ENCODE assay signal across 8 mouse cellular contexts in the genomic region with DNA sequence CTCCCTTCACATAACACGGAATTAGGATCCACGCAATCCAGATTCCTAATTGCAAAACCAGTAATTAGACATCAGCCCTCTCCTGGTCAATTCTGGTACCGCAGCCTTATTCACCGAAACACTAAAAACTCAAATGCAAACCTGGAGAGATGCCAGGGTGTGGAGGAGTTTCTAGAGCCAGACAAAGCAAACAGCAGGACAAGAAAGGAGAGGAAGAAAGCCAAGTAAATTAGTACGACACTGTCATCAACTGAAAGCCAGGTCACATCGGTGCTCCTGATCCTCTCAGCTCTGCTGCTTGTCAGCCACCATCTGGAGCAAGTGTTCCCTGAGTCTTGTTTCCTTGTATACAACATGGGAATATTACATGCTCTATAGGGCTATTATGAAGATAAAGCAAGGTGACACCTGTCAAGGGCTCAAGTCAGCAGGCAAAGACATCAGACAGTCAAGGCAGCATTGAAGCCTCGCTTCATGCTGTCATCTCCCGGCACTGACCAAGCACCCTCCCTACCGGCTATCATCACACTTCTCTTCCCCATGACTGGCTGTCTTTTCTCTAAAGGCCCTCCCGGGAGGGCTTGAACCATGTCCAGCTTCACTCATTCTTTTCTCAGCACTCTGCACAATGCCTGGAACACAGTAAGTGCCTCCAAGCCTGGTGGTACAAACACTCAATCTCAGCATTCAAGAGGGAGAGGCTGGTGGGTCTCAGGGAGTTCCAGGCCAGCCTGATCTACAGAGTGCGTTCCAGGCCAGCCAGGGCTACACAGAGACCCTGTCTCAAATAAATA. TPM values are rescaled to one million over a fixed set of nuclear protein-coding genes. Genes with fewer than 3 reads are reported as not detected.
DNase-seq lines count a peak whose midpoint lies in the region; ATAC-seq and TF ChIP-seq lines count a peak whose summit lies in the region.

No protein-coding gene starts in this region.

- TF ChIP-seq CTCF in kidney, adult 2 months (conservative IDR thresholded peaks at IDR 0.05; ENCODE audit: insufficient read depth, insufficient read length, low read depth, low read length): 0 out of 2 replicates have a peak, but pooled peaks have one; percentile 0
- TF ChIP-seq CTCF in gastrocnemius, adult 2 months (IDR thresholded peaks at IDR 0.05): peak; percentile 60
- peak; percentile 84 for TF ChIP-seq CTCF in layer of hippocampus, adult 2 months (conservative IDR thresholded peaks at IDR 0.05)

- in situ Hi-C loops in ES-E14 (cut with MboI; ENCODE audit: low sequenced_read_pairs in 2 of 2, unreplicated experiment in 2 of 2): no loop called here

- no peaks in the 10 kb centered on the region for H3K27me3 ChIP-seq in kidney, adult 2 months (replicated peaks; ENCODE audit: control insufficient read depth, insufficient read depth, low read length)
- H3K27me3 ChIP-seq in kidney, embryonic 15.5 days: no peaks in the 10 kb centered on the region

- no peaks in the 10 kb centered on the region for H3K4me1 ChIP-seq in kidney, adult 2 months (ENCODE audit: control insufficient read depth, insufficient read depth, low read length)
- no peaks in the 10 kb centered on the region for H3K4me1 ChIP-seq in kidney, embryonic 15.5 days
- H3K4me1 ChIP-seq in ES-E14 (ENCODE audit: control insufficient read depth in 2 of 2, insufficient read depth in 2 of 2, low read length in 2 of 2, poor library complexity in 1 of 2): no peaks in the 10 kb centered on the region

- DNase-seq in kidney, adult 2 months: peak; percentile 55
- DNase-seq in ES-E14 (ENCODE audit: low read depth, low spot score): peak; percentile 29
- peak; percentile 19 for DNase-seq in c-Kit-negative CD71-positive TER-119-positive erythroid progenitor cells, embryonic 14.5 days (ENCODE audit: low read depth, low spot score)
- peak; percentile 50 for DNase-seq in gastrocnemius, adult 2 months
- DNase-seq in layer of hippocampus, adult 2 months (ENCODE audit: low spot score in 2 of 2): peak in 1 of 2 experiments; percentile 72
- peak; percentile 67 for DNase-seq in naive thymus-derived CD4-positive, alpha-beta T cell, adult 2 months (ENCODE audit: low read depth)
- peak; percentile 20 to 26 for DNase-seq in urinary bladder, postnatal 36 days (ENCODE audit: low spot score in 2 of 2)

- H3K36me3 ChIP-seq in kidney, adult 2 months (ENCODE audit: control insufficient read depth, insufficient read depth, low read length): no peaks in the 10 kb centered on the region
- no peaks in the 10 kb centered on the region for H3K36me3 ChIP-seq in kidney, embryonic 15.5 days
- no peaks in the 10 kb centered on the region for H3K36me3 ChIP-seq in ES-E14 (ENCODE audit: control insufficient read depth, insufficient read depth, low read length, poor library complexity, severe bottlenecking)

- H3K9me3 ChIP-seq in kidney, embryonic 15.5 days (replicated peaks): no peaks in the 10 kb centered on the region
- H3K9me3 ChIP-seq in ES-E14 (ENCODE audit: control insufficient read depth, insufficient read depth, low read depth, low read length): no peaks in the 10 kb centered on the region

- ATAC-seq in kidney, embryonic 15.5 days (replicated peaks; ENCODE audit: low FRiP score): no peak

- no peak overlapping the region for H3K4me3 ChIP-seq in kidney, adult 2 months (ENCODE audit: insufficient read depth, low read depth, low read length)
- H3K4me3 ChIP-seq in kidney, embryonic 15.5 days (replicated peaks): no peak overlapping the region
- no peak overlapping the region for H3K4me3 ChIP-seq in ES-E14 (ENCODE audit: insufficient read depth in 1 of 2, low read depth in 1 of 2, low read length in 2 of 2, poor library complexity in 1 of 2, severe bottlenecking in 1 of 2)
- H3K4me3 ChIP-seq in gastrocnemius, adult 2 months: no peak overlapping the region
- no peak overlapping the region for H3K4me3 ChIP-seq in layer of hippocampus, adult 2 months

- no peak overlapping the region for H3K27ac ChIP-seq in kidney, adult 2 months (ENCODE audit: insufficient read depth, low read depth, low read length)
- no peak overlapping the region for H3K27ac ChIP-seq in kidney, embryonic 15.5 days
- no peak overlapping the region for H3K27ac ChIP-seq in ES-E14 (ENCODE audit: insufficient read depth, low read depth, low read length, poor library complexity, severe bottlenecking)
- H3K27ac ChIP-seq in gastrocnemius, adult 2 months: peak overlapping the region; percentile 10; the same call in 1 of the 2 replicates
- H3K27ac ChIP-seq in layer of hippocampus, adult 2 months: no peak overlapping the region

- no peak overlapping the region for H3K4me2 ChIP-seq in kidney, embryonic 15.5 days

- TF ChIP-seq POLR2A in kidney, adult 2 months (IDR thresholded peaks at IDR 0.05; ENCODE audit: low read depth, low read length): no peak

- H3K9ac ChIP-seq in kidney, embryonic 15.5 days: no peak overlapping the region
- no peak overlapping the region for H3K9ac ChIP-seq in ES-E14 (ENCODE audit: insufficient read depth, low read depth, low read length, poor library complexity, severe bottlenecking)

- 54% methylated on average over 11 of the region's 11 CpGs for WGBS in kidney, adult 2 months
- 61% methylated on average over 11 of the region's 11 CpGs for WGBS in kidney, embryonic 15.5 days

- intact Hi-C loops in gastrocnemius, adult 2 months (cut with DNase I): loop anchor here (5.0 to 10.0 kb wide), 2 partner anchors 94 to 177 kb away; no protein-coding TSS in a partner anchor

TF ChIP-seq in ES-E14, 5 proteins besides CTCF, POLR2A, EP300 and RAD21:
- TF ChIP-seq ZNF384 (IDR thresholded peaks at IDR 0.05; ENCODE audit: low read depth, low read length) (no peak), MAFK (IDR thresholded peaks at IDR 0.05; ENCODE audit: insufficient read depth, low read depth, low read length) (no peak), HCFC1 (IDR thresholded peaks at IDR 0.05; ENCODE audit: borderline replicate concordance, insufficient read depth, low read length) (no peak), ZC3H11A (IDR thresholded peaks at IDR 0.05; ENCODE audit: borderline replicate concordance, low read depth, low read length) (no peak), CHD2 (IDR thresholded peaks at IDR 0.05; ENCODE audit: low read depth, low read length) (no peak)

RNA-seq across cellular contexts. Expression of a gene that starts 7.5 kb away (rescaled TPM):
- polyA plus RNA-seq in kidney, adult 2 months (2012; rRNA removed): 1.9 and 2.5 TPM in 2 replicates
- polyA plus RNA-seq in kidney, embryonic 15.5 days (2015; fragmentation: Nextera tagmentation; extraction: Ambion mirVana): 2.4 and 4.1 TPM in 2 replicates
- total RNA-seq in ES-E14 (2012; rRNA removed): 0.76 and 1.8 TPM in 2 replicates
- total RNA-seq in gastrocnemius, adult 2 months (2021): 1 to 10 TPM; 2.3 to 3.0 TPM
- total RNA-seq in layer of hippocampus, adult 2 months (2021): 1 to 10 TPM; 1.1 to 1.9 TPM

Comparison
In these comparisons a context has a peak if more than half of its experiments do, and no peak if none do; other contexts are left out.
1. CTCF ChIP-seq: peak in every context shown above with its lines; median percentile 84 in layer of hippocampus, adult 2 months; 60 in gastrocnemius, adult 2 months; 0 in kidney, adult 2 months.